Mouse (Mus musculus) liver, embryonic 13.5 days (tissue): ENCODE results near the gene Zfhx3. TPM values are rescaled to one million over a fixed set of nuclear protein-coding genes. Genes with fewer than 3 reads are reported as not detected.

Experiments
- ATAC-seq: fragments of 200-750 bp; cut with Nextera tagmentation; 2 replicates; pipeline ENCODE4 v1.8.0; 2017; ENCODE audit warnings: low read depth, mild to moderate bottlenecking, moderate number of reproducible peaks, moderate library complexity
- DNase-seq: peaks from one replicate; pipeline ENCODE4 v3.0.0; 2022
- H3K27ac ChIP-seq: fragments of 300-500 bp; sonication (generic); 2 replicates; pipeline ENCODE4 v1.5.1; 2015; ENCODE audit warnings: moderate library complexity, mild to moderate bottlenecking, inconsistent platforms
- H3K27me3 ChIP-seq: fragments of 300-500 bp; sonication (generic); 2 replicates; pipeline ENCODE4 v1.6.1; 2015; ENCODE audit warnings: mild to moderate bottlenecking, inconsistent platforms
- H3K36me3 ChIP-seq: fragments of 300-500 bp; sonication (generic); 2 replicates; pipeline ENCODE4 v1.6.1; 2015; ENCODE audit warnings: mild to moderate bottlenecking, inconsistent platforms
- H3K4me1 ChIP-seq: fragments of 300-500 bp; sonication (generic); replicated peaks from 2 replicates; pipeline ENCODE4 v1.6.1; 2015; ENCODE audit warnings: inconsistent platforms
- H3K4me2 ChIP-seq: fragments of 300-500 bp; sonication (generic); 2 replicates; pipeline ENCODE4 v1.6.1; 2015; ENCODE audit warnings: inconsistent platforms, mild to moderate bottlenecking, moderate library complexity
- H3K4me3 ChIP-seq: fragments of 300-500 bp; sonication (generic); replicated peaks from 2 replicates; pipeline ENCODE4 v1.5.1; 2015; ENCODE audit warnings: mild to moderate bottlenecking, inconsistent platforms
- H3K9ac ChIP-seq: fragments of 300-500 bp; sonication (generic); 2 replicates; pipeline ENCODE4 v1.6.1; 2015; ENCODE audit warnings: mild to moderate bottlenecking, inconsistent platforms
- H3K9me3 ChIP-seq: fragments of 300-500 bp; sonication (generic); replicated peaks from 2 replicates; pipeline ENCODE4 v1.6.1; 2016; ENCODE audit warnings: inconsistent platforms
- WGBS: fragments of 180-500 bp; shearing (Covaris S2); methylation state at CpG from one replicate; pipeline ENCODE4 v1.1.7; 2015; ENCODE audit not compliant: insufficient replicate concordance; 5-methylcytosine and 5-hydroxymethylcytosine counted together
- polyA plus RNA-seq: library from polyadenylated mRNA; unstranded; fragments of >200 nt; fragmentation: Nextera tagmentation; extraction: Ambion mirVana; gene quantifications from 2 replicates; pipeline ENCODE4 v1.2.1, GENCODE M21; 2015

The Zfhx3 gene
- polyA plus RNA-seq, 1 experiment from 2014 or later = 1.0 TPM

DNA sequence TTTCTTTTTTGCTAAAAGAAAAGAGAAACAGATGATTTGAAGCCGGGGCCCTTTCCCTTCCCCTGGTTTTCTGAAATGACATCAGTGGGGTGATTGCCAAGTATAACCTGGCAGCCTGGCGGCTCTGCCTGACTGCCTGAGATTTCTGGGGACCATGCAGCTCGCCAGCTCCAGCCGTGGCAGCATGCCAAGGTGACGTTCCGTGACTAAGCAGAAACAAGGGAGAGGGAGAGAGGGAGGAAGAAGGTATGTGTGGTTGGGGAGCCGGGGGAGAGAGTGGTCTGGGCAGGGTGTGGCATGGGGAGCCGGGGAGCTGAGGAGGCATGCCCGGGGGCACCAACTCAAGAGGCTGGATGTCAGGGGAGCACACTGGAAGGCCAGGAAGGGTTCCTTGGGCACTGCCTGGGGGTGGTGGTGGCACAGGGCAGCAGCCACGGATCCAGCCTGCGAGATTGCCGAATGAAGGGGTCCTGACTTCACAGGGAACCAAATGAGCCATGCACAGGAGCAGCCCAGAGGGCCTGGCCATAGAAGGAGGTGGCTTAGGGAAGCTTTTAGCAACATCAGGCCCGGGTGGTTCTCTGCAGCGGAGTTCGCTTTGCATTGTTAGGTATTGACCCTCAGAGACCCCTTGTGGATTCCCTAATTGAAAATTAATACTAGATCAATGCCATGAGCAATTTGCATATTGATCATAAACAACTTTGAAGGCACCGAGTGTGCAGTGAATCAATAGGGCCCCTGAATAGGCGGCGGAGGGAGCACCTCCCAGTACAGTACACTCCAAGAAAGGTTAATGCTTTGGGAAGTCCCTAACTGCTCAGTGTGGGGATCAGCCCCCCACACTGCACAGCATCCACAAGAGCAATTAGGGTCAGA, 954.3 kb downstream of the Zfhx3 start:
- H3K9me3 ChIP-seq = no peaks in the 10 kb centered on the region
- H3K4me2 ChIP-seq = no peak overlapping the region
- DNase-seq (no peak), ATAC-seq (no peak)
- H3K4me3 ChIP-seq = no peak overlapping the region
- H3K27me3 ChIP-seq = no peaks in the 10 kb centered on the region
- H3K9ac ChIP-seq = no peak overlapping the region
- no peak overlapping the region for H3K27ac ChIP-seq
- no peaks in the 10 kb centered on the region for H3K36me3 ChIP-seq
- 0 out of 2 replicates have a peak, but pooled peaks cover 4% of the 10 kb centered on the region for H3K4me1 ChIP-seq
- WGBS = 62% methylated on average over 18 of the region's 18 CpGs

GRCm38 (mm10) chr8:108897347-108898100, 955.1 kb downstream of the Zfhx3 start:
- Histone ChIP-seq H3K4me3 (no peak overlapping the region), H3K4me1 (0 out of 2 replicates have a peak, but pooled peaks cover 4% of the 10 kb centered on the region), H3K36me3 (no peaks in the 10 kb centered on the region), H3K27ac (no peak overlapping the region), H3K4me2 (no peak overlapping the region), H3K9me3 (no peaks in the 10 kb centered on the region), H3K9ac (no peak overlapping the region), H3K27me3 (no peaks in the 10 kb centered on the region)
- no peak for DNase-seq
- ATAC-seq = no peak
- WGBS = 45% methylated on average over 7 of the region's 7 CpGs

DNA sequence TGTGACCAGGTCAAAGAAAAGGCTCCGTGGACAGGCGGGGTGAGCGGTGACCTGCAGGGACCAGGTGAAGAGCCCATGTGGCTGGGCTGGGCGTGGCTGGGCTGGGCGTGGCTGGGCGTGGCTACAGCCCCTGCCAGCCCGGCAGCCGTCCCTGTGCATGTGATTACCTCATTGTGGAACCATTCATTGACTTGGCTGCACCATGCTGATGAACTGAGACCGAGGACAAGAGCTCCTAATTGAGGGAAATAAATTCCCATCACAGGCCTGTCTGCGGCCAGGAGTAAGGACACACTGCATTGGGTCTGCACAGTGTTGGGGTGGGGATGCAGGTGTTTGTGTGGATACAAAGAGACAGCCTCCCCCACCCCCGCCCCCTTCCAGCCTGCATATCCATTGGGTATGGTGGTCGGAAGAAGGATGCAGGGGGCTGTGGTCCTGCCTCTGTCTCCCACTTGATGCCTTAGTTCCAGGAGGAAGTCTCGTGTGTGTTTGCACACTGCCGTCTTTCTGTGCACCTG, 956.9 kb downstream of the Zfhx3 start:
- 61% methylated on average over 14 of the region's 14 CpGs for WGBS
- no peaks in the 10 kb centered on the region for H3K9me3 ChIP-seq
- H3K27me3 ChIP-seq = no peaks in the 10 kb centered on the region
- no peak overlapping the region for H3K27ac ChIP-seq
- no peak overlapping the region for H3K4me3 ChIP-seq
- 0 out of 2 replicates have a peak, but pooled peaks cover 4% of the 10 kb centered on the region for H3K4me1 ChIP-seq
- no peaks in the 10 kb centered on the region for H3K36me3 ChIP-seq
- no peak for ATAC-seq
- DNase-seq = no peak
- H3K9ac ChIP-seq = no peak overlapping the region
- H3K4me2 ChIP-seq = no peak overlapping the region

GRCm38 (mm10) chr8:108900541-108900940, 958.1 kb downstream of the Zfhx3 start:
- Histone ChIP-seq H3K4me2 (no peak overlapping the region), H3K4me1 (0 out of 2 replicates have a peak, but pooled peaks cover 4% of the 10 kb centered on the region), H3K36me3 (no peaks in the 10 kb centered on the region), H3K9me3 (no peaks in the 10 kb centered on the region), H3K4me3 (no peak overlapping the region), H3K27me3 (no peaks in the 10 kb centered on the region), H3K9ac (no peak overlapping the region), H3K27ac (no peak overlapping the region; the same call in 1 of the 2 replicates)
- ATAC-seq (no peak), DNase-seq (no peak)
- WGBS = 63% methylated on average over 10 of the region's 10 CpGs

DNA sequence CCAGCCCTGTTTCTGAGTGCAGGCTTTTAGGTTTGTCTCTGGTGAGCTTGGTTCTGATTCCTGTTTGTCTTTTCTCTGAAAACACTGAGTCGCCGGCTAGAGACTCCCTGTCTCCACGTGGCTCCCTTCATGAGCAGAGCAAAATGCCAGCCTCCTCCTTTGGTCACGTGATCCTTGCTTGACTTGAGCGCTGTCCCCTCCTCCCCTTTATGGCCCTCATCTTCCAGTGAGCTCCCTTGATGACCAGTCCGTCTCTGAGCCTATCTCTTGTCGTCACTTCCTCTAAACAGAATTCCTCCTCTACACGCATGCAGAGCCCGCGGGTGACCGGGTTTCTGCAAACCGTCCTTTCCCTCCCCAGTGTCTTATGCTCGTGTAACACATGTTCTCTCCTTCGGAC, 958.8 kb downstream of the Zfhx3 start:
- H3K36me3 ChIP-seq = no peaks in the 10 kb centered on the region
- 49% methylated on average over 14 of the region's 14 CpGs for WGBS
- H3K9ac ChIP-seq = no peak overlapping the region
- no peak overlapping the region for H3K4me3 ChIP-seq
- no peak for ATAC-seq
- no peak overlapping the region; the same call in 1 of the 2 replicates for H3K27ac ChIP-seq
- no peak overlapping the region for H3K4me2 ChIP-seq
- 0 out of 2 replicates have a peak, but pooled peaks cover 4% of the 10 kb centered on the region for H3K4me1 ChIP-seq
- no peaks in the 10 kb centered on the region for H3K27me3 ChIP-seq
- H3K9me3 ChIP-seq = no peaks in the 10 kb centered on the region
- DNase-seq = no peak

DNA sequence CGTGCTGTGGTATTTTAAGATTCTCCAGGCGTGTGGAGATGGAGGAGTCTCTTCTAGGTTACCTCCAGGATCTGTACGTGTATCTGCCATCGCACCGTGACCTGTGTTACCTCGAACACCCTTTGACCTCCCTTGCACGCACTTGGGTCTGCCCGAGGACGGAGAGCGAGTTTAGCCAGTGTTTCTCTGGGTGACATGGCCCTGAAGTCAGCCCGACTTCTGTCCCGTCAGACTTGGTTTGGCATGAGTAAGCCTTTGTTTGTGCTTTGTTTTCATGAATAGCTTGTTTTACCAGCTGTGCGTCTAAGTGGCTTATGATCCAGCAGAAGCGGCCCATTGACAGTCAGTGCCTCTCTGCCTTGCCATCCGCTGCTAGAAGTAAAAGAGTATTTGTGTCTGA, 961.1 kb downstream of the Zfhx3 start:
- no peak for DNase-seq
- no peak overlapping the region for H3K9ac ChIP-seq
- no peak overlapping the region for H3K27ac ChIP-seq
- no peak overlapping the region for H3K4me2 ChIP-seq
- ATAC-seq = no peak
- no peaks in the 10 kb centered on the region for H3K4me1 ChIP-seq
- no peaks in the 10 kb centered on the region for H3K36me3 ChIP-seq
- 78% methylated on average over 15 of the region's 15 CpGs for WGBS
- no peak overlapping the region for H3K4me3 ChIP-seq
- H3K9me3 ChIP-seq = no peaks in the 10 kb centered on the region
- H3K27me3 ChIP-seq = no peaks in the 10 kb centered on the region

GRCm38 (mm10) chr8:108904288-108904971, 962.0 kb downstream of the Zfhx3 start:
- Histone ChIP-seq H3K9ac (no peak overlapping the region), H3K36me3 (no peaks in the 10 kb centered on the region)
- 68% methylated on average over 11 of the region's 11 CpGs for WGBS

GRCm38 (mm10) chr8:108908066-108908465, 965.6 kb downstream of the Zfhx3 start:
- no peak overlapping the region for H3K27ac ChIP-seq
- no peaks in the 10 kb centered on the region for H3K36me3 ChIP-seq
- no peak for DNase-seq
- peaks cover 8% of the 10 kb centered on the region; the same call in 1 of the 2 replicates for H3K4me1 ChIP-seq
- H3K27me3 ChIP-seq = no peaks in the 10 kb centered on the region
- WGBS = 80% methylated on average over 9 of the region's 9 CpGs
- ATAC-seq = no peak
- no peak overlapping the region for H3K4me3 ChIP-seq
- H3K4me2 ChIP-seq = no peak overlapping the region
- H3K9me3 ChIP-seq = no peaks in the 10 kb centered on the region
- no peak overlapping the region for H3K9ac ChIP-seq

More at GRCm38 (mm10) chr8:108904288-108904971, 962.0 kb downstream of the Zfhx3 start:
- no peak for DNase-seq
- H3K9me3 ChIP-seq = no peaks in the 10 kb centered on the region
- no peak overlapping the region for H3K4me3 ChIP-seq
- H3K27me3 ChIP-seq = no peaks in the 10 kb centered on the region
- H3K4me1 ChIP-seq = no peaks in the 10 kb centered on the region
- ATAC-seq = no peak
- no peak overlapping the region for H3K4me2 ChIP-seq
- no peak overlapping the region for H3K27ac ChIP-seq

GRCm38 (mm10) chr8:108908540-108908939, 966.1 kb downstream of the Zfhx3 start:
- no peak overlapping the region for H3K4me3 ChIP-seq
- ATAC-seq = no peak
- no peaks in the 10 kb centered on the region for H3K36me3 ChIP-seq

DNA sequence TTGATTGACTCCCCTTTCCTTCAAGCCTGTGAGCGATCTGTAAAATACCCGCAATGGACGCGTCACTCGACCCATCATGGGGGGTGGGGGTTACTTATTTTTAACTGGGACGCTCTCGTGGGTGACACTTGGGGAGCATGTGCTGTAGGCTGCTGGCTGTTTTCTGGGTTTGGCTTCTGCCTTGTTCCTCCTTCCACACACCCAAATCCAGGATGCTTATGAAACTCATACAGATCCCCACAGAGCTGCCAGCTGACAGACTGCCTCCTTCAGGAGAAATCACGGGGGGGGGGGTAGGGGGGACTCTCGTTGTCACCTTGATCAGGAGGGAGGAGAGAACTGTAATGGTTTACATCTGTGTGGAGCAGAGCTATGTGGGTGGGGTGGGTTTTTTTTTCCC, 966.6 kb downstream of the Zfhx3 start:
- H3K27me3 ChIP-seq = no peaks in the 10 kb centered on the region
- ATAC-seq (no peak), DNase-seq (no peak)
- H3K9ac ChIP-seq = no peak overlapping the region
- peaks cover 8% of the 10 kb centered on the region; the same call in 1 of the 2 replicates for H3K4me1 ChIP-seq
- H3K36me3 ChIP-seq = no peaks in the 10 kb centered on the region
- no peak overlapping the region for H3K4me3 ChIP-seq
- no peak overlapping the region for H3K4me2 ChIP-seq
- no peaks in the 10 kb centered on the region for H3K9me3 ChIP-seq
- H3K27ac ChIP-seq = no peak overlapping the region
- 77% methylated on average over 9 of the region's 9 CpGs for WGBS

More at GRCm38 (mm10) chr8:108908540-108908939, 966.1 kb downstream of the Zfhx3 start:
- Histone ChIP-seq H3K9ac (no peak overlapping the region), H3K27me3 (no peaks in the 10 kb centered on the region), H3K4me2 (no peak overlapping the region), H3K27ac (no peak overlapping the region), H3K9me3 (no peaks in the 10 kb centered on the region), H3K4me1 (peaks cover 8% of the 10 kb centered on the region; the same call in 1 of the 2 replicates)
- no peak for DNase-seq
- WGBS = 84% methylated on average over 16 of the region's 16 CpGs

DNA sequence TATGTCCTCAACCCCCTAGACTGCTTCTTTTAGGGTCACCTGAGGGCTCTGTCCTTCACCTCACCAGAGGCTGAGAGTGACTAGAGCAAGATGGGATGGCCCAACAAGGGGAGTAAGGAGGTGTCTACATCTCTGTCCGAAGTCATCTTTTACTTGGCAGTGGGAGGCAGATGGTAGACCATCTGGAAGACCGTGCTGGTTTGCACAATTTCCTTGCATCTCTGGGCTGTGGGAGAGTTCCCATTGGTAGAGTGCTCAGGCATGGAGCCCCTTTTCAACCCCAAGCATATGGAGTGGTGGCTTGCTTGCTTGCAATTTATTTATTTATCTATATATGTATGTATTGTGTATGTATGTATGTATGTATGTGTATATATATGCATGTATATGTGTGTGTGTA, 967.0 kb downstream of the Zfhx3 start:
- H3K4me2 ChIP-seq = no peak overlapping the region
- no peaks in the 10 kb centered on the region for H3K9me3 ChIP-seq
- H3K27ac ChIP-seq = no peak overlapping the region
- ATAC-seq (no peak), DNase-seq (no peak)
- no peak overlapping the region for H3K4me3 ChIP-seq
- H3K36me3 ChIP-seq = no peaks in the 10 kb centered on the region
- no peaks in the 10 kb centered on the region for H3K27me3 ChIP-seq
- H3K4me1 ChIP-seq = peaks cover 8% of the 10 kb centered on the region; the same call in 1 of the 2 replicates
- WGBS = 61% methylated on average over 2 of the region's 2 CpGs
- H3K9ac ChIP-seq = no peak overlapping the region
